ENCODE assay signal across 7 mouse cellular contexts in the genomic region with DNA sequence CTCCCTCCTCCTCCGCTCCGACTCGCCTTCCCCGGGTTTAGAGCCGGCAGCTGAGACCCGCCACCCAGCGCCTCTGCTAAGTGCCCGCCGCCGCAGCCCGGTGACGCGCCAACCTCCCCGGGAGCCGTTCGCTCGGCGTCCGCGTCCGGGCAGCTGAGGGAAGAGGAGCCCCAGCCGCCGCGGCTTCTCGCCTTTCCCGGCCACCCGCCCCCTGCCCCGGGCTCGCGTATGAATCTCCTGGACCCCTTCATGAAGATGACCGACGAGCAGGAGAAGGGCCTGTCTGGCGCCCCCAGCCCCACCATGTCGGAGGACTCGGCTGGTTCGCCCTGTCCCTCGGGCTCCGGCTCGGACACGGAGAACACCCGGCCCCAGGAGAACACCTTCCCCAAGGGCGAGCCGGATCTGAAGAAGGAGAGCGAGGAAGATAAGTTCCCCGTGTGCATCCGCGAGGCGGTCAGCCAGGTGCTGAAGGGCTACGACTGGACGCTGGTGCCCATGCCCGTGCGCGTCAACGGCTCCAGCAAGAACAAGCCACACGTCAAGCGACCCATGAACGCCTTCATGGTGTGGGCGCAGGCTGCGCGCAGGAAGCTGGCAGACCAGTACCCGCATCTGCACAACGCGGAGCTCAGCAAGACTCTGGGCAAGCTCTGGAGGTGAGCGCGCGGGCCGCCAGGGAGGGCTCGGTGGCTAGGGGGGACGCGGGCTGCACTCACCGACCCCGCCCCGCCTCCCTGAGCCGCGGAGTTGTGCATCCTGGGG. TPM values are rescaled to one million over a fixed set of nuclear protein-coding genes. Genes with fewer than 3 reads are reported as not detected.
DNase-seq lines count a peak whose midpoint lies in the region; ATAC-seq and TF ChIP-seq lines count a peak whose summit lies in the region.

No protein-coding gene starts in this region.

- TF ChIP-seq CTCF in heart, postnatal 0 days (IDR thresholded peaks at IDR 0.05; ENCODE audit: low read depth) = no peak

- under 1% methylated on average over 71 of the region's 75 CpGs for WGBS in embryonic facial prominence, embryonic 11.5 days
- under 1% methylated on average over 72 of the region's 75 CpGs for WGBS in heart, postnatal 0 days
- under 1% methylated on average over 75 of the region's 75 CpGs for WGBS in limb, embryonic 10.5 days
- under 1% methylated on average over 73 of the region's 75 CpGs for WGBS in midbrain, embryonic 16.5 days

- DNase-seq in 3134 (ENCODE audit: extremely low read depth, insufficient read length, low spot score) (peak; percentile 82), 3T3-L1 (ENCODE audit: low read depth, low spot score) (peak; percentile 61)
- peak; percentile 72 for DNase-seq in embryonic facial prominence, embryonic 11.5 days (ENCODE audit: low spot score)
- no peak for DNase-seq in heart, postnatal 0 days (ENCODE audit: low spot score)
- DNase-seq in limb, embryonic 10.5 days (ENCODE audit: low spot score) = peak; percentile 79
- peak; percentile 26 to 29 for DNase-seq in urinary bladder, postnatal 36 days (ENCODE audit: low spot score in 2 of 2)

- H3K4me1 ChIP-seq in embryonic facial prominence, embryonic 11.5 days (ENCODE audit: control insufficient read depth, insufficient read depth, low read length) = peaks cover 4% of the 10 kb centered on the region
- no peaks in the 10 kb centered on the region for H3K4me1 ChIP-seq in heart, postnatal 0 days (ENCODE audit: control insufficient read depth, insufficient read depth)
- H3K4me1 ChIP-seq in limb, embryonic 10.5 days = peaks cover 83% of the 10 kb centered on the region
- peaks cover 33% of the 10 kb centered on the region for H3K4me1 ChIP-seq in midbrain, embryonic 16.5 days (ENCODE audit: control insufficient read depth, insufficient read depth, low read length)

- peak overlapping the region; percentile 85 for H3K9ac ChIP-seq in embryonic facial prominence, embryonic 11.5 days (replicated peaks; ENCODE audit: low read length)
- H3K9ac ChIP-seq in heart, postnatal 0 days (replicated peaks; ENCODE audit: low read depth, low read length) = peak overlapping the region; percentile 44
- H3K9ac ChIP-seq in midbrain, embryonic 16.5 days (ENCODE audit: low read depth, low read length) = peak overlapping the region; percentile 77

- H3K27me3 ChIP-seq in embryonic facial prominence, embryonic 11.5 days (ENCODE audit: control insufficient read depth, insufficient read depth, low read length) = no peaks in the 10 kb centered on the region; the same call in 1 of the 2 replicates
- peaks cover 92% of the 10 kb centered on the region for H3K27me3 ChIP-seq in heart, postnatal 0 days (ENCODE audit: control insufficient read depth, insufficient read depth, low read length)
- peaks cover 35% of the 10 kb centered on the region for H3K27me3 ChIP-seq in limb, embryonic 10.5 days (ENCODE audit: low read depth, poor library complexity, severe bottlenecking)
- H3K27me3 ChIP-seq in midbrain, embryonic 16.5 days (ENCODE audit: control insufficient read depth, insufficient read depth, low read depth, low read length) = peaks cover 6% of the 10 kb centered on the region

- no peak for TF ChIP-seq EP300 in heart, postnatal 0 days (IDR thresholded peaks at IDR 0.05; ENCODE audit: low read depth)

- peak overlapping the region; percentile 70 for H3K27ac ChIP-seq in embryonic facial prominence, embryonic 11.5 days (replicated peaks; ENCODE audit: low read depth, low read length)
- H3K27ac ChIP-seq in heart, postnatal 0 days (ENCODE audit: low read depth) = peak overlapping the region; percentile 68
- peak overlapping the region; percentile 93 for H3K27ac ChIP-seq in limb, embryonic 10.5 days
- H3K27ac ChIP-seq in midbrain, embryonic 16.5 days (ENCODE audit: low read length) = peak overlapping the region; percentile 78

- H3K9me3 ChIP-seq in embryonic facial prominence, embryonic 11.5 days (replicated peaks; ENCODE audit: control insufficient read depth, low read length) = no peaks in the 10 kb centered on the region
- H3K9me3 ChIP-seq in heart, postnatal 0 days (replicated peaks; ENCODE audit: control insufficient read depth, low read length) = no peaks in the 10 kb centered on the region
- H3K9me3 ChIP-seq in limb, embryonic 10.5 days (replicated peaks) = no peaks in the 10 kb centered on the region
- H3K9me3 ChIP-seq in midbrain, embryonic 16.5 days (replicated peaks; ENCODE audit: control insufficient read depth, low read length, poor library complexity, severe bottlenecking) = no peaks in the 10 kb centered on the region

- H3K4me2 ChIP-seq in embryonic facial prominence, embryonic 11.5 days (ENCODE audit: low read depth, low read length) = peak overlapping the region; percentile 96
- peak overlapping the region; percentile 66 for H3K4me2 ChIP-seq in heart, postnatal 0 days (ENCODE audit: low read depth, low read length)
- peak overlapping the region; percentile 96 for H3K4me2 ChIP-seq in midbrain, embryonic 16.5 days (ENCODE audit: low read length)

- H3K4me3 ChIP-seq in embryonic facial prominence, embryonic 11.5 days (ENCODE audit: low read depth, low read length) = peak overlapping the region; percentile 79
- H3K4me3 ChIP-seq in heart, postnatal 0 days (ENCODE audit: low read depth, low read length) = peak overlapping the region; percentile 59
- peak overlapping the region; percentile 78 for H3K4me3 ChIP-seq in limb, embryonic 10.5 days
- peak overlapping the region; percentile 56 for H3K4me3 ChIP-seq in midbrain, embryonic 16.5 days (ENCODE audit: low read depth, low read length)

- peak; percentile 57 for ATAC-seq in embryonic facial prominence, embryonic 11.5 days (replicated peaks; ENCODE audit: insufficient number of reproducible peaks, low FRiP score, low TSS enrichment, low read depth)
- peak; percentile 15; the same call in 1 of the 2 replicates for ATAC-seq in heart, postnatal 0 days (ENCODE audit: insufficient read depth, low read depth)
- peak; percentile 41 for ATAC-seq in midbrain, embryonic 16.5 days

- no peaks in the 10 kb centered on the region for H3K36me3 ChIP-seq in embryonic facial prominence, embryonic 11.5 days (replicated peaks; ENCODE audit: control insufficient read depth, insufficient read depth, low read depth, low read length)
- no peaks in the 10 kb centered on the region for H3K36me3 ChIP-seq in heart, postnatal 0 days (replicated peaks; ENCODE audit: control insufficient read depth, insufficient read depth, low read length)
- H3K36me3 ChIP-seq in limb, embryonic 10.5 days = peaks cover 21% of the 10 kb centered on the region
- H3K36me3 ChIP-seq in midbrain, embryonic 16.5 days (ENCODE audit: control insufficient read depth, insufficient read depth, low read length) = no peaks in the 10 kb centered on the region

RNA-seq across cellular contexts. Expression of a gene that starts 0.5 kb away (rescaled TPM):
- polyA plus RNA-seq in embryonic facial prominence, embryonic 11.5 days (2014; fragmentation: Nextera tagmentation; extraction: Ambion mirVana) = 91.9 and 93.0 TPM in 2 replicates
- total RNA-seq in heart, postnatal 0 days (2014; rRNA removed; ENCODE audit: low replicate concordance) = 0.50 and 3.4 TPM in 2 replicates
- 9.5 and 10.5 TPM in 2 replicates for polyA plus RNA-seq in heart, postnatal 0 days (2015; fragmentation: Nextera tagmentation; extraction: Ambion mirVana)
- polyA plus RNA-seq in limb, embryonic 10.5 days (2016; fragmentation: Nextera tagmentation; extraction: Ambion mirVana) = 85.1 and 169 TPM in 2 replicates
- polyA plus RNA-seq in midbrain, embryonic 16.5 days (2015; fragmentation: Nextera tagmentation; extraction: Ambion mirVana) = 42.4 and 45.9 TPM in 2 replicates
